Mouse (Mus musculus) bone marrow, adult 2 months (tissue): ENCODE measurements around the gene Ric8b.

Experiments used
- CTCF ChIP-seq: fragments of 200-500 bp; IDR thresholded peaks from 2 replicates; pipeline ENCODE4 v1.5.1; 2011; ENCODE audit warnings: low read length, control low read depth; ENCODE audit not compliant: control insufficient read depth, insufficient read depth
- POLR2A ChIP-seq: fragments of 200-500 bp; IDR thresholded peaks from 2 replicates; pipeline ENCODE4 v1.6.1; 2011; ENCODE audit warnings: low read depth, mild to moderate bottlenecking, control low read depth, low read length, borderline replicate concordance; ENCODE audit not compliant: control insufficient read depth

DNA sequence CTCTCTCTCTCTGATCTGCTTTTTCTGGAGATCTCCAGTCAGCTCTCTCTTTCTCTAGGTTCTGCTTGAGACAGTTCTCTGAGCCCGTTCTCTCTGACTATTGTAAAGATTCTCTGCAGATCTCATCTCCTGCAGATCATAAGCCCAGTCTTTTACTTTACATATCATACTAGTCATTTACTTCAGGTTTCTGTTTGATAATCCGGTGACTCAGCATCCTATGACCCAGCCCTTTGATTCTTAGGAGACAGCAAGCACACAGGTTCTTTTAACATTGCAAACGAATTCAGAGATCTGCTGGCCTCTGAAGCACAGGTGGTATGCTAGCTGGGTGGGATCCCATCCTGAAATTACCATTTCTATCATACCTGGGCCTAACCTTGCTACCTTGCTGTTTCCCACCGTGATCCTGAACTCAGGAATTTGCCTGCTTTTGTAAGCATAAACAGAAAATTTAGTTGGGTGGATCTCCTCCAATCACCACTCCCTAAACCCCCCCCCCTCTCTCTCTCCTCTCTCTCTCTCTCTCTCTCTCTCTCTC is 133.3 kb downstream of the Ric8b start:
- no peak for TF ChIP-seq CTCF
- TF ChIP-seq POLR2A: no peak
